In genomic region chr4:58749101-58749500, GRCm38 (mm10) we compare ENCODE assay signal across 10 mouse cellular contexts. TPM values are rescaled to one million over a fixed set of nuclear protein-coding genes. Genes with fewer than 3 reads are reported as not detected.
A peak's percentile ranks its signal among the peaks of the same experiment; 100 is the strongest.
DNase-seq lines count a peak whose midpoint lies in the region; ATAC-seq and TF ChIP-seq lines count a peak whose summit lies in the region.
"Had no signal": no experiment of that assay in that cellular context is flagged by ENCODE, and none has a peak within 500 bp of the region (broad histone marks: within the 10 kb centered on the region; RNA-seq: fewer than 3 reads in every experiment).

No protein-coding gene starts in this region.

- intact Hi-C loops in left cerebral cortex, adult 2 months (cut with DNase I), result loop anchor here (1.0 to 10.0 kb wide), 4 partner anchors 194 to 664 kb away; no protein-coding TSS in a partner anchor
- intact Hi-C loops in heart, postnatal 14 days (cut with DNase I), result loop anchor here (2.0 kb wide), 2 partner anchors 196 to 330 kb away; partner anchors contain the start of gene Lpar1

- TF ChIP-seq POLR2A in lung, adult 2 months (IDR thresholded peaks at IDR 0.05; ENCODE audit: borderline replicate concordance, extremely low read depth, low read depth, low read length), result no peak

- H3K9me3 ChIP-seq in embryonic facial prominence, embryonic 12.5 days, result no peaks in the 10 kb centered on the region
- H3K9me3 ChIP-seq: heart, embryonic 15.5 days had no signal

- no peaks in the 10 kb centered on the region for H3K27me3 ChIP-seq in embryonic facial prominence, embryonic 12.5 days
- H3K27me3 ChIP-seq: heart, embryonic 15.5 days; Patski had no signal

- H3K4me3 ChIP-seq in left cerebral cortex, adult 2 months, result peak overlapping the region; percentile 23; the same call in 1 of the 2 replicates
- no peak overlapping the region for H3K4me3 ChIP-seq in embryonic facial prominence, embryonic 12.5 days
- no peak overlapping the region for H3K4me3 ChIP-seq in lung, adult 2 months (replicated peaks; ENCODE audit: extremely low read depth, low read depth, low read length)
- H3K4me3 ChIP-seq: heart, embryonic 15.5 days had no signal

- no peak; the same call in 1 of the 2 replicates for ATAC-seq in embryonic facial prominence, embryonic 12.5 days (ENCODE audit: insufficient number of reproducible peaks, insufficient read depth, low FRiP score, low TSS enrichment)
- no peak for ATAC-seq in erythroblast, adult 5-6 weeks (replicated peaks; ENCODE audit: low FRiP score, poor library complexity, severe bottlenecking)
- ATAC-seq: Patski had no signal

- TF ChIP-seq CTCF in left cerebral cortex, adult 2 months (IDR thresholded peaks at IDR 0.05), result no peak
- no peak for TF ChIP-seq CTCF in lung, adult 2 months (IDR thresholded peaks at IDR 0.05; ENCODE audit: insufficient read depth, low read length)

- 18% methylated on average over 10 of the region's 10 CpGs for WGBS in embryonic facial prominence, embryonic 12.5 days
- WGBS in lung, adult 2 months, result 43% methylated on average over 10 of the region's 10 CpGs

- no peak overlapping the region for H3K27ac ChIP-seq in left cerebral cortex, adult 2 months
- H3K27ac ChIP-seq in embryonic facial prominence, embryonic 12.5 days, result peak overlapping the region; percentile 82
- H3K27ac ChIP-seq: heart, embryonic 15.5 days had no signal

- H3K4me2 ChIP-seq in embryonic facial prominence, embryonic 12.5 days (replicated peaks), result peak overlapping the region; percentile 40
- H3K4me2 ChIP-seq: heart, embryonic 15.5 days had no signal

- DNase-seq in left cerebral cortex, adult 2 months (ENCODE audit: extremely low spot score in 1 of 2, low spot score in 2 of 2), result no peak
- DNase-seq in left cerebral cortex, adult 11 months (ENCODE audit: low spot score), result no peak
- DNase-seq in heart, postnatal 14 days, result peak; percentile 27 to 37
- DNase-seq in lung, adult 2 months, result peak; percentile 10
- no peak for DNase-seq in thymus, postnatal 25 days
- no peak for DNase-seq in frontal cortex, postnatal 36 days (ENCODE audit: low spot score in 2 of 2)

- no peaks in the 10 kb centered on the region for H3K36me3 ChIP-seq in embryonic facial prominence, embryonic 12.5 days
- H3K36me3 ChIP-seq: heart, embryonic 15.5 days had no signal

- H3K4me1 ChIP-seq in embryonic facial prominence, embryonic 12.5 days, result peaks cover 8% of the 10 kb centered on the region; the same call in 1 of the 2 replicates
- no peaks in the 10 kb centered on the region for H3K4me1 ChIP-seq in lung, adult 2 months (ENCODE audit: control insufficient read depth, insufficient read depth, low read length)
- H3K4me1 ChIP-seq: heart, embryonic 15.5 days had no signal

- H3K9ac ChIP-seq in embryonic facial prominence, embryonic 12.5 days, result no peak overlapping the region
- H3K9ac ChIP-seq: heart, embryonic 15.5 days had no signal

RNA-seq across cellular contexts. Expression of gene Olfr267, which starts 38.4 kb away (rescaled TPM):
- under 1 TPM; 0.44 to 0.48 TPM for total RNA-seq in left cerebral cortex, adult 2 months (2021)
- not detected in 2 replicates for polyA plus RNA-seq in embryonic facial prominence, embryonic 12.5 days (2016; fragmentation: Nextera tagmentation; extraction: Ambion mirVana)
- under 1 TPM; 0.12 to 0.20 TPM for total RNA-seq in heart, postnatal 14 days (2021)
- not detected in 2 replicates for polyA plus RNA-seq in lung, adult 2 months (2012; rRNA removed)
- not detected in 2 replicates for total RNA-seq in erythroblast, adult 5-6 weeks (2015; ENCODE audit: low replicate concordance)
- 0.28 TPM in 1 of 2 replicates, not detected in the other for total RNA-seq in erythroblast, adult 5-6 weeks (2017; ENCODE audit: low replicate concordance)
- polyA plus RNA-seq: Patski had no signal

Comparison
In these comparisons a context has a peak if more than half of its experiments do, and no peak if none do; other contexts are left out.
1. DNase-seq: peak in heart, postnatal 14 days (2 of 2) and lung, adult 2 months (single experiment); none in left cerebral cortex, adult 2 months (0 of 2), left cerebral cortex, adult 11 months (single experiment), thymus, postnatal 25 days (single experiment) and frontal cortex, postnatal 36 days (0 of 2).